Mouse (Mus musculus): ENCODE measurements around the gene Robo1. TPM values are rescaled to one million over a fixed set of nuclear protein-coding genes. Genes with fewer than 3 reads are reported as not detected.

The Robo1 gene
- polyA plus RNA-seq, 1 experiment from 2014 or later: 18.2 TPM

DNA sequence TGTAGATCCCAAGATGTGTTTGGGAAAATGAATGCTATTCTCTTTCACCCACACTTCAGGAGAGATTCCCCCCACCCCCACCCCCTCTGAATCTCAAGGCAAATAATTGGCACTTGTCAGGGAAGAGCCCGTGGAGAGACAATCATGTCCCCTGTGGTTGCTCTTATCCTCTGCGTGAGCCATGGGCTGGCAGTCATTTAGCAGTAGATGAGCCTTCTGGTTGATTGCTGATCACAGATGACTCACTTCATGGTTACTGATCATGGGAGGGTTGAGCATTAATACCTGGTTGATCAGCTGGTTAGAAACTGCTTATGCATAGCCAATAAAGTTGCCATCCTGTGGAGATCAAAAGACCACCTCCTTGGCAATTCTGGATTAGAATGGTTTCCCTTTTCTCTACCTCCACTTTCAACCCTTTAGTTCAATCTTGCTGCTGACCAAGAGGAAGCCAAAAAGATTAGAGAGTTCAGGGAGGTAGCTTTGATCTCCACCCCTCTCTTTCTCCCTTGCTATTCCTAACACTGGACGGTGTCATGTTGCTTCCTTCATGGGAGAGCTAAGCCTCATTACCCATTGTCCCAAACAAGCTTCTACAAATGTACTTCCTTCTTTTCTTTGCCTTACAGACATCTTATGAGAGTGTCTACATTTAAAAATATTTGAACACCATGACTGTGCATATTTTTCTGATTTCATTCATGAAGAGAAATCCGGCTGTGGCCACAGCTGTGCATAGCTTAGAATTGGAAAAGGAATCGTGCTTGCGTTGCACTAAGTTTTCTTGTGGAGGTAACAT is 362.3 kb downstream of the Robo1 start:
- H3K9ac ChIP-seq: no peak overlapping the region
- H3K27me3 ChIP-seq (replicated peaks): no peaks in the 10 kb centered on the region
- H3K4me3 ChIP-seq (replicated peaks): no peak overlapping the region
- ATAC-seq: no peak
- H3K27ac ChIP-seq: no peak overlapping the region
- H3K4me2 ChIP-seq (replicated peaks): no peak overlapping the region
- no peaks in the 10 kb centered on the region for H3K36me3 ChIP-seq
- WGBS: 67% methylated on average over 6 of the region's 6 CpGs
- no peaks in the 10 kb centered on the region for H3K4me1 ChIP-seq (replicated peaks)
- no peaks in the 10 kb centered on the region for H3K9me3 ChIP-seq

DNA sequence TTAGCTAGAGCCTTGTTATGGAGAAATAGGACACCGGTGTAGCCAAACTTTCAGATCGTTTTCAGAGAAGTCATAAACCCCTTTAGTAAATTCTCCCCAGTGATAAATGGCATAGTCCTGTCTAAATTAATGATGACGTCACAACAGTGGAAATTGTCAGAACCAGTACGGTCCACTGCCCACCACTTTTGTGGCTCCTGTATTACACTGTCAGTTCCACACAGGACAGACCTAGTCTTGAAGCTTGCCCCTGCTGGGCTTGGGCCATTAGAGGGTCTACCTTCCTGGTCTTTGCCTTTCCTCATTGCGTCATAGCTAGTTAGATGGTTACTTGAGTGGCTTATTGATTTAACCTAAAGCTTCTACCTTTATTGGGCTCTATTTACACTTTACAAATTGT is 369.1 kb downstream of the Robo1 start:
- no peaks in the 10 kb centered on the region for H3K36me3 ChIP-seq
- H3K27me3 ChIP-seq (replicated peaks): no peaks in the 10 kb centered on the region
- H3K4me2 ChIP-seq (replicated peaks): no peak overlapping the region
- no peak overlapping the region for H3K27ac ChIP-seq
- H3K4me1 ChIP-seq (replicated peaks): 0 out of 2 replicates have a peak, but pooled peaks cover 6% of the 10 kb centered on the region
- ATAC-seq: no peak
- no peak overlapping the region for H3K9ac ChIP-seq
- no peak overlapping the region for H3K4me3 ChIP-seq (replicated peaks)
- no peaks in the 10 kb centered on the region for H3K9me3 ChIP-seq
- 74% methylated on average over 5 of the region's 5 CpGs for WGBS

DNA sequence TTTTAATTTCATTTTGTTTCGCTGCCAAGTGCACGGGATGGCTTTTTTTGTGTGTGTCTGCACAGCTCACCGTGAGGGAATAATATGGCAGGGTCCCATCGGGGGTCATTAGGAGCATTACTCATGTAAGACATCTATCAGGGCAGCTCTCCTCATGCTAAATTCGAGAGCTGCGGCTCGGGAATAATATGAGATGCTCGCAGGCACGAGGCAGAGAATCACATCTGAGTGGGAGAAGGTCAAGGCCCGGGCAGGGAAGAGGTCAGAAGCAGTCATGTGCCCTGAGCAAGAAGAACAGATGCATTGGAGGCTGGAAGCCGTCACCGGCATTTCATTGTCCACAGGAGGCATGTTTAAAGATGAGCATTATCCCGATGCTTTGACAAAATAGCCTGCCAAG is 370.3 kb downstream of the Robo1 start:
- Histone ChIP-seq H3K9me3 (no peaks in the 10 kb centered on the region), H3K4me1 (replicated peaks) (0 out of 2 replicates have a peak, but pooled peaks cover 6% of the 10 kb centered on the region), H3K4me2 (replicated peaks) (no peak overlapping the region), H3K4me3 (replicated peaks) (no peak overlapping the region), H3K27ac (no peak overlapping the region), H3K27me3 (replicated peaks) (no peaks in the 10 kb centered on the region), H3K36me3 (no peaks in the 10 kb centered on the region), H3K9ac (no peak overlapping the region)
- ATAC-seq: no peak
- 27% methylated on average over 13 of the region's 13 CpGs for WGBS

DNA sequence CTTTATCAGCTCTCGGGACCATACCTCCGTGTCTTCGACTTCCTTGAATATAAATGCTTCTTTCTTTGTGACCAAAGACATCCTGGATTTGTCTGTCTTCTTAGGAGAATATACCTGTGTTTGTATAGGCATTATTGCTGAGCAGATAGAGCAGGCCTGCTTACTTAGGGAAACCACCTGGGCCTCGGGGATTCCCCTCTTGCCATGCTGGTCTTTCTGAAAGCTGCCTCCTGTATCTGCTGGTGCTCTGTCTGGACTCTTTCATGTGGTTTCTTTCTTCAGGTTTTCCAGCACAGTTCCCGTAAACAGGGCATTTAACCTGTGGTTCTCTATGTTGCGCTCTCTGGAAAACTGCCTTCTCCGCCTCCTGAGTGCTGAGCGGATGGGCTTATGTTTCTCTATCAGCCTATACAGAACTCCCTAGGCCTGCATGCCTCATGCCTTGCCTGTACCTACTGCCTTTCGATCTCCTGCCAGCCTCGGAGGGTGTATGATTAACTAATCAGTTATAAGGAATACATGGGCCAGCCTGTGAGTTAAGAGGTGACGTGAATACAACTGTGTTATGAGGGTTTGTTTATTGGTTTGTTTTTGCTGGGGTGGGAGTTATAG is 370.9 kb downstream of the Robo1 start:
- 0 out of 2 replicates have a peak, but pooled peaks cover 6% of the 10 kb centered on the region for H3K4me1 ChIP-seq (replicated peaks)
- no peak overlapping the region for H3K4me3 ChIP-seq (replicated peaks)
- WGBS: 54% methylated on average over 11 of the region's 11 CpGs
- H3K9ac ChIP-seq: no peak overlapping the region
- H3K9me3 ChIP-seq: no peaks in the 10 kb centered on the region
- H3K27ac ChIP-seq: no peak overlapping the region
- no peak overlapping the region for H3K4me2 ChIP-seq (replicated peaks)
- H3K36me3 ChIP-seq: no peaks in the 10 kb centered on the region
- ATAC-seq: no peak
- no peaks in the 10 kb centered on the region for H3K27me3 ChIP-seq (replicated peaks)

DNA sequence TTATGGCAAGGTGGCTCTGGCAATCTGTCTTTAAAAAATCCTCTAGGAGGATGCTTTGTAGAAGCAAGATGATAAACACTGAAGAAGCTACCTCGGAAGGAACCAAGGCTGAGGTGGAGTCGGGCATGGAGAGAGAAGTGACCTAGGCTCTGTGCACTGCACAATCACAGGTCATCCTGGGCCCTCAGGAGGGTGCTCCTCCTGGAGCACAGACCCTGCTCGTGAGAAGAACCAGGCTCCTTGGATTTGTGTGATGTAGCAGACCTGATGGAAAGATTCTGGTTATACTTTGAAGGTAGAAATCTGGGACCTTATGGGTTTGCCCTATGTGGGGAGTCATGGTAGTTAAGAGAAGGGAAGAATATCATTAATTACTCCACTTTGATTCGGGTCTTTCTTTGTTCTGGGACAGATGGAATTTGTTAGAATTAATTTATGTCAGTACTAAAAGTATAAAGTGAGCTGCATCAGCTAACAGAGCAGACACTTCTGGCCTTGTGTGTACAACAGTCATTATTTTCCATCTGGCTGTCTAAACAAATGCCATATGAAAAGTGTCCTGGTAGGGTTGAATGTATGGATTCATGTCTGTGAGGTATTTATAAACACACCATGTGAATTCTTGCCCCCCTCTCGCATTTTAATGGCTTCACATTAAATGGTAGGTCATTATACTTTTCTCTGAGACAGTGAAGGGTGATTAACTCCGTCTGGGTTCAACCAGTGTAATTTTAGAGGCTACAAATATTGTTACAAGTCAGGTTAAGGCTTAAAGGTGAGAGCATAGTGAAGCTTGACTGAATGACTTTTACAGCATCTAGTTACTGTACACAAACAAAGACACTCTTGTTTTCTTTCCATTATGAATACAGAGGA is 377.7 kb downstream of the Robo1 start:
- H3K27ac ChIP-seq: no peak overlapping the region

DNA sequence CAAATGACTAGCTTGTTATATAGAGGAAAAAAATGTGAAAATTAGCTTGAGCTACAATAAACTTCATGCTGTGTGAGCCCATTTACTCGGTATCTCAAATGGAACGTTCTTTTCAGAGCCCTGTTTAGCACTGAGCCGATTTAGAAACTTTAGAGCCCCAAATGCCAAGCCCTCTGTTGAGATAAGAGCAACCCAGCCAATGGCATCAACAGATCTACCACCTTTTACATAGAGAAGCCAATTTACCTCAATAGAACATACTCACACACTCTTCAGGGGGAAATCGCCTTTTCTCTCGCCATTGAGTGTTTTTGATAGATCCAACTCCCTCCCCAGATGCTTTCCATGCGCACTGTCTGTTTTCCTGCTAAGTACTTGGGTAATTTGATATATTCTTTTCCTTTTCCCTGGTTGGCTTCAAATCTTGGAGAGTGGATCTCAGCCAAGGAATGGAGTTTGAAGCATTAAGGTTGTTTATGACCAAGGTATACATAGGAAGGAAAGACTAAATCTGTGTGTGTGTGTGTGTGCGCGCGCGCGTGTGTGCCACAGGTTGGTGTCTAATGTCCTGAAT is 378.5 kb downstream of the Robo1 start:
- Histone ChIP-seq H3K4me3 (replicated peaks) (no peak overlapping the region), H3K9me3 (no peaks in the 10 kb centered on the region), H3K36me3 (no peaks in the 10 kb centered on the region), H3K27me3 (replicated peaks) (no peaks in the 10 kb centered on the region), H3K27ac (no peak overlapping the region), H3K9ac (no peak overlapping the region), H3K4me2 (replicated peaks) (peak overlapping the region; percentile 22; the same call in 1 of the 2 replicates), H3K4me1 (replicated peaks) (peaks cover 16% of the 10 kb centered on the region)
- WGBS: 47% methylated on average over 11 of the region's 11 CpGs
- ATAC-seq: no peak; the same call in 1 of the 2 replicates

More for the DNA sequence above, 377.7 kb downstream of the Robo1 start:
- Histone ChIP-seq H3K36me3 (no peaks in the 10 kb centered on the region), H3K4me1 (replicated peaks) (peaks cover 16% of the 10 kb centered on the region), H3K4me3 (replicated peaks) (no peak overlapping the region), H3K27me3 (replicated peaks) (no peaks in the 10 kb centered on the region), H3K9ac (no peak overlapping the region), H3K4me2 (replicated peaks) (no peak overlapping the region), H3K9me3 (no peaks in the 10 kb centered on the region)
- WGBS: 39% methylated on average over 6 of the region's 6 CpGs
- ATAC-seq: peak; percentile 66

DNA sequence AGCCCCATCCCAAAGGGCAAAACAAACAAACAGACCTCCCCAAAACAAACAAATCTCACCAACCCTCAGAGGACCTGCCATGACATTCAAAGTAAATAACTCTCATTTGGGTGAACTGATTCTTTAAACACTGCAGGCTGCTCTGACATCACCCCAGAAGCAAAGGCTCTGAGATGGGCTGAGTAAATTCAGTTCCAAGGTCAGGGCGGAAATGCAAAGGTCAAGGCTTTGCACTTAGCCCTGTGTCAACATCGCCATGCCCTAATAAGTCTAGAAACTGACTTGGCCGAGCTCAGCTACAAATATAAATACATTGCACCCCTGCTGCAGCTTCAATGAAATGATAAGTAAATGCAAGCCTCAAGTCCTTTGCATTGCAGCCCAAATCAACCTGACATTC is 379.5 kb downstream of the Robo1 start:
- H3K27ac ChIP-seq: no peak overlapping the region
- no peak overlapping the region for H3K4me2 ChIP-seq (replicated peaks)
- no peak overlapping the region for H3K4me3 ChIP-seq (replicated peaks)
- peaks cover 16% of the 10 kb centered on the region for H3K4me1 ChIP-seq (replicated peaks)
- 31% methylated on average over 3 of the region's 3 CpGs for WGBS
- H3K36me3 ChIP-seq: no peaks in the 10 kb centered on the region
- no peaks in the 10 kb centered on the region for H3K27me3 ChIP-seq (replicated peaks)
- no peaks in the 10 kb centered on the region for H3K9me3 ChIP-seq
- ATAC-seq: 0 out of 2 replicates have a peak, but pooled peaks have one; percentile 47
- H3K9ac ChIP-seq: no peak overlapping the region

DNA sequence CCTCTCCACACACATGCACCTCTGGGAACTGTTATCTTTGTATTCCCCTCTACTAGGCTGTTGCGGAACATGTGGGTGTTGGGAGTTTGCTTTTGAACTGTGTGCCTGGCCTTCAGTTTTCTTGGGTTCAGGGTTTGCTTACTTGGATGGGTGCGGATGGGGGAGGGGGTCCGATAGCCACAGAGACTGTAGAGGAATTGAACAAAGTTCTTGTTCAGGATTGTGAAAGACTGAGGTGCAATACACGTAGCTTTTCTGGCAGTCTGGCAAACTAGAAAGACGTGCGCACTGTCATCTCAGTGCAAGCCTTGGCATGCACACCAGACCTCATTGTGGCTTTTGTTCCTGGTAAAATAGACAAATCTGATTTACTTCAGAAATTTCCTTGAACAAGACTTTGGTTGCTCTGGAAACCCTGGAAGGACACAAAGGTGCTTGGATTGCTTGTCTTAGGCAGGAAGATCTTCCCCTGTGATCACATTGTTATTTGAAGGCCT is 380.1 kb downstream of the Robo1 start:
- Histone ChIP-seq H3K4me3 (replicated peaks) (no peak overlapping the region), H3K9me3 (no peaks in the 10 kb centered on the region), H3K9ac (no peak overlapping the region), H3K27me3 (replicated peaks) (no peaks in the 10 kb centered on the region), H3K4me2 (replicated peaks) (no peak overlapping the region), H3K27ac (no peak overlapping the region), H3K4me1 (replicated peaks) (peaks cover 16% of the 10 kb centered on the region), H3K36me3 (no peaks in the 10 kb centered on the region)
- ATAC-seq: 0 out of 2 replicates have a peak, but pooled peaks have one; percentile 34
- WGBS: 77% methylated on average over 6 of the region's 6 CpGs

DNA sequence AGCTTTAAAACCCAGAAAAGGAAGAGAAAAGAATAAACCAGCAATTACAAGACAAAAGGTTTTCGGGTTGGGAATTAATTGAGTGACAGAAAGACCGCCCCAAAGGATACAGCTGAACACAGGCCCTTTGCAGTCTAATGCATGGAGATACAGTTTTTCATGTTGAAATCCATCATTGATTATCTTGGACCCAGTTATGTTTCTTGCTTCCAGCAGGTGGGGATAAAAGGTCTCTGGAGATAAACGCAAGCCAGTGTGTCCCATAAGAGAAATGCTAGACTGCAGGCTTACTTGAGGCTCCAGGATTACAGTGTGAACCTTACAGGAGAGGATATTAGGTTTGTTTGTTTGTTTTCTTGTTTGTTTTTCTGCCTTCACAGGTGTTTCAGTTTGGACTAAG is 383.8 kb downstream of the Robo1 start:
- Histone ChIP-seq H3K4me2 (replicated peaks) (no peak overlapping the region), H3K4me3 (replicated peaks) (no peak overlapping the region), H3K27me3 (replicated peaks) (no peaks in the 10 kb centered on the region), H3K4me1 (replicated peaks) (peaks cover 6% of the 10 kb centered on the region), H3K9ac (no peak overlapping the region), H3K36me3 (no peaks in the 10 kb centered on the region), H3K27ac (no peak overlapping the region), H3K9me3 (no peaks in the 10 kb centered on the region)
- ATAC-seq: no peak
- WGBS: 55% methylated on average over 3 of the region's 3 CpGs

DNA sequence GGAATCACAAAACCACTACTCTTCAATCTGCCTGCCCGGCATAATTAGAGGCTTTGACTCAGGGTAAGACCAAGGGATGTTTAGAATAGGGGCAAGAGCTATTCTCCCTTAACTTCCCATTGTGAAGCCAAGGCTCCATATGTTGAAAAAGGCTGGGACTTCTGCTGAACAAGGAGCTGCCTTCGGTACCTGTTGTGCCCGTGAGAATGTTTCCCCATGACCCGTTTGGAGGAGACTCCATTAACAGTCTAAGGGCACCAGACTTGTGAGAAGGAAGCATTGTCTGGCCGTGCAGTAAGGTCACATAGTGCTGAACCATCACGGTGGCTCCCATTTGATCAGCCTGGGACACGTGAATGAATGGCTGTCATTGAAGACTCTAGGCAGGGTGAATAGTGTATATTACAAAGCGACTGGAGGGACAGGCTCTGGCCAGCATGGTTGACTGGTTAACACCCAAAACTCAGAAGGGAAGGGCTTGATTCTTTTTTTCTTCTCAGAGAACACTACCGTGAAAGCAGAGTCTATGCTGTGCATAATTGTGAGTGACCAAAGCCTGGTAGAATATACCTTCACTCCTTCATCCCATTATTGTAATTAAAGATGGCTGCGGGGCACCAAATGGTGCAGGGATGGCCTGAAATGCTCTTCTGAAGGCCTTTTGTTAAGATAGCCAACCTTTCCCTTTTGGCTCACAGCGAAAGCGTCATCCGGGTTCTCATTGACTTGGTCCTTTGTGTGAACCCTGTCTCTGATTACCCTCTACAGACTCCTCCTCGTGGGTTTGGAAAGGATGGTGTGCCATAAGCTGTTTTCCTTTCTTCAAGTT is 385.6 kb downstream of the Robo1 start:
- H3K4me2 ChIP-seq (replicated peaks): no peak overlapping the region
- no peaks in the 10 kb centered on the region for H3K4me1 ChIP-seq (replicated peaks)
- 76% methylated on average over 14 of the region's 14 CpGs for WGBS
- H3K27ac ChIP-seq: no peak overlapping the region
- no peaks in the 10 kb centered on the region for H3K36me3 ChIP-seq
- no peak for ATAC-seq
- no peaks in the 10 kb centered on the region for H3K9me3 ChIP-seq
- no peaks in the 10 kb centered on the region for H3K27me3 ChIP-seq (replicated peaks)
- no peak overlapping the region for H3K4me3 ChIP-seq (replicated peaks)
- H3K9ac ChIP-seq: no peak overlapping the region

DNA sequence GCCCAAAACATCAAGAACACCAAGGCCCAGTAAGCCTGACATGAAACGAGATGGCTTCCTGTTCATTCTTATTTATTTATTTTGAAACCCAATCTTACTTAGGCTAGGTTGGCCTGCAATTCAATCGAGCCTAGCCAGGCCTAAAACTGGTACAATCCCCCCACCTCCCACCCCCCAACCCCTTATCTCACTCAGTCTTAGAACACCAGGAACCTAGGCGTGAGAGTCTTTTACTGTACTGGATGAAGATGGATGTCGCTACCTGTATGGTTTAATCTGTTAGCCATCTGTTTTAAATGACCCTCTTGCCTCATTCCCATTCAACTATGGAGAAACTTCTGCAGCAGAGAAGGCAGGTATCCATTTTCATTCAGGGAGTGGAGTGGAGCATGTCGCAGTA is 386.7 kb downstream of the Robo1 start:
- no peak overlapping the region for H3K27ac ChIP-seq
- no peak for ATAC-seq
- no peaks in the 10 kb centered on the region for H3K9me3 ChIP-seq
- no peak overlapping the region for H3K9ac ChIP-seq
- H3K4me3 ChIP-seq (replicated peaks): no peak overlapping the region
- no peaks in the 10 kb centered on the region for H3K27me3 ChIP-seq (replicated peaks)
- no peaks in the 10 kb centered on the region for H3K36me3 ChIP-seq
- 67% methylated on average over 5 of the region's 5 CpGs for WGBS
- no peak overlapping the region for H3K4me2 ChIP-seq (replicated peaks)
- H3K4me1 ChIP-seq (replicated peaks): no peaks in the 10 kb centered on the region
